Mouse (Mus musculus): ENCODE data around the gene Ctbs.

- TF ChIP-seq CTCF (IDR thresholded peaks at IDR 0.05) (no peak), EP300 (IDR thresholded peaks at IDR 0.05) (no peak)
Observed at GRCm38 (mm10) chr3:146405213-146406006, 44.2 kb upstream of the Ctbs start.
